ENCODE assay signal across 8 mouse cellular contexts in the genomic region with DNA sequence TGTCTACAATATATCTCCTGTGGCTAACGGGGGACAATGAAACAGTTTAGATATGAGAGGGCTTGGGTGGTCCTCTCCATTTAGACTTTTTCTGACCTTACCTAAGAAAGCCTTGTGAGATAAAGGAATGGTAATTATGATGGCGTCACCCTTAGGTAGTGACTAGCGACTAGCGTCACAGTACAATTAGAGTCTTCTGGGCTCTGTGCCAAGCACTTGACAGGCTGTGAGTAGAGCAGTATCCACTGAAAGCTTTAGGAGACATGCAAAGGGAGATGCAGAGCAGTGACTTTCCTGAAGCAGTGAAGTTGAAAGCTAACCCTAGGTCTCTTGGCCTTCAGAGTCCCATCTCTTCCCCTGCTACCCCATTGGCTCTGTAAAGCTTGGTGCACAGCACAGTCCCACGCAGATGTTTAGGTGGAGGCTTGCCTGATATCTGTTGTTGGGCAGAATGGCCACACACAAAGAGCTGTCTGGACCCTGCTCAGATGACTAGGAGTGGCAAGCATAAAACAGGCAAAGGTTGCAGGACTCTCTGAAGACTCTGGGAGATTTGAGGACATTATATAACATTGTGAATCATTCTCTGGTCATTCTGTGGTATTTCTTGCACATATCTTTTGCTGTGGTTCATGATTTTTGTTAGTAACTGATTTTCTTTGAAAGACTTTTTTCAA. TPM values are rescaled to one million over a fixed set of nuclear protein-coding genes. Genes with fewer than 3 reads are reported as not detected.
DNase-seq lines count a peak whose midpoint lies in the region; ATAC-seq lines count a peak whose summit lies in the region.

No protein-coding gene starts in this region.

- peak overlapping the region; percentile 73 to 87 for H3K27ac ChIP-seq in heart, embryonic 14.5 days (replicated peaks in 1 of 2; ENCODE audit: control insufficient read depth in 1 of 2, insufficient read depth in 1 of 2, low read depth in 2 of 2, low read length in 2 of 2)

- no peak overlapping the region for H3K4me3 ChIP-seq in heart, embryonic 14.5 days (ENCODE audit: control insufficient read depth in 1 of 2, insufficient read depth in 1 of 2, low read depth in 1 of 2, low read length in 2 of 2)

- no peaks in the 10 kb centered on the region for H3K9me3 ChIP-seq in heart, embryonic 14.5 days (ENCODE audit: control insufficient read depth, low read length)

- no peak overlapping the region for H3K9ac ChIP-seq in heart, embryonic 14.5 days (ENCODE audit: low read length)

- DNase-seq in cerebellum, postnatal 14 days = peak; percentile 9 to 25
- DNase-seq in cerebellum, postnatal 36 days = no peak
- DNase-seq in Muller cell, postnatal 12 days (ENCODE audit: inconsistent ontology term) = peak; percentile 45
- peak; percentile 29 for DNase-seq in large intestine, adult 2 months (ENCODE audit: low read depth, low spot score)
- DNase-seq in yolk sac, embryonic 10.5 days (ENCODE audit: low spot score) = no peak
- DNase-seq in ovary, adult 18-20 months (ENCODE audit: low spot score) = no peak
- DNase-seq in liver = no peak

- WGBS in heart, embryonic 14.5 days = 9% methylated on average over 5 of the region's 5 CpGs
- WGBS in large intestine, adult 2 months = 30% methylated on average over 5 of the region's 5 CpGs

- peak; percentile 77; the same call in 1 of the 2 replicates for ATAC-seq in heart, embryonic 14.5 days (ENCODE audit: insufficient number of reproducible peaks, insufficient read depth, low FRiP score, low read depth)

- no peaks in the 10 kb centered on the region for H3K27me3 ChIP-seq in heart, embryonic 14.5 days (ENCODE audit: control insufficient read depth, insufficient read depth, low read length)

- no peaks in the 10 kb centered on the region for H3K36me3 ChIP-seq in heart, embryonic 14.5 days (ENCODE audit: control insufficient read depth, insufficient read depth, low read length)

- no peak overlapping the region for H3K4me2 ChIP-seq in heart, embryonic 14.5 days (ENCODE audit: low read length)

- H3K4me1 ChIP-seq in heart, embryonic 14.5 days (ENCODE audit: control insufficient read depth in 2 of 2, insufficient read depth in 2 of 2, low read length in 2 of 2) = peaks cover 2 to 9% of the 10 kb centered on the region in 2 experiments

RNA-seq across cellular contexts. Expression of gene Ednra, which starts 48.1 kb away (rescaled TPM):
- 47.3 and 49.0 TPM in 2 replicates for polyA plus RNA-seq in heart, embryonic 14.5 days (2014; fragmentation: Nextera tagmentation; extraction: Ambion mirVana)
- polyA plus RNA-seq in large intestine, adult 2 months (2012; rRNA removed) = 2.9 and 4.4 TPM in 2 replicates

Comparison
In these comparisons a context has a peak if more than half of its experiments do, and no peak if none do; other contexts are left out.
1. DNase-seq: peak in cerebellum, postnatal 14 days (2 of 2), Muller cell, postnatal 12 days (single experiment) and large intestine, adult 2 months (single experiment); none in cerebellum, postnatal 36 days (0 of 2), yolk sac, embryonic 10.5 days (single experiment), ovary, adult 18-20 months (single experiment) and liver (single experiment).